Mouse (Mus musculus): ENCODE results near the gene Il17ra.

The Il17ra gene

GRCm38 (mm10) chr6:120505531-120505930 is 42.5 kb downstream of the Il17ra start:
- in situ Hi-C loops (cut with MboI; ENCODE audit: low sequenced_read_pairs): no loop called here

DNA sequence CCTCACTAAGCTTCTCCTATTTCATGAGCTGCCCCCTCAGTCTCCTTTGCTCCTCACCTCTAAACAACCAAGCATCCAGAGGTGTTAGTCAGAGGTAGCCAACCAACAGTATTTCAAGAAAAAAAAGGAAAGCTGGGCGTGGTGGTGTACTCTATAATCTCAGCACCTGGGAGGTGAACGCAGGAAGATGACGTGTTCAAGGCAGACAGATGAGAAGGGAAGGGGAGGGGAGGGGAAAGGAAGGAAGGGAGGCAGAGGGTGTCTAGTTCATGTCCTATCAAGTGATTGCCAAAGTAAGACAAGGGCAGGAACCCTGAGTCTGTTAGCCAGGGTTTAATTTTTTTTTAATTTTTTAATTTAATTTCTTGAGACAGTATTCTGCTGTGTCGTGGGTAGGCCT is 45.6 kb downstream of the Il17ra start:
- in situ Hi-C loops (cut with MboI; ENCODE audit: low sequenced_read_pairs): no loop called here

DNA sequence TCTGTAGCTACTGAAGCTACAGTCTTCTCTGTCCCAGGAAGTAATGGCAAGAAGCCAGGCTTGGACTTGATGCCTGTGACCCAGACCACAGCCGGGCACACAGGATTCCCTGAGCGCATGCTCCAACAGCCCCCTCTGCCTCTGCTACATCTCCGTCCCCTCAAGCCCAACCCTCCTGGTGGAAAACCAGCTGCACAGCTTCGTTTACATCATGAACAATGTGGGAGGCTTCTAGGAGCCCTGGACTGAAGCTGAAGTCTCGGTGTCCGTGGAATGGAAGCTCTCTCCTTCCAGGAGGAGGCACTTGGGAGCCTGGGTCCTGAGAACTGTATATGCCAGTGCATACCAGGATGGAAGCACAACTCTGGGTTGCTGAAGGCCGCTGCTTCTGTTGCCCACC is 46.9 kb downstream of the Il17ra start:
- in situ Hi-C loops (cut with MboI; ENCODE audit: low sequenced_read_pairs): no loop called here

GRCm38 (mm10) chr6:120510425-120510824 is 47.4 kb downstream of the Il17ra start:
- in situ Hi-C loops (cut with MboI; ENCODE audit: low sequenced_read_pairs): no loop called here

DNA sequence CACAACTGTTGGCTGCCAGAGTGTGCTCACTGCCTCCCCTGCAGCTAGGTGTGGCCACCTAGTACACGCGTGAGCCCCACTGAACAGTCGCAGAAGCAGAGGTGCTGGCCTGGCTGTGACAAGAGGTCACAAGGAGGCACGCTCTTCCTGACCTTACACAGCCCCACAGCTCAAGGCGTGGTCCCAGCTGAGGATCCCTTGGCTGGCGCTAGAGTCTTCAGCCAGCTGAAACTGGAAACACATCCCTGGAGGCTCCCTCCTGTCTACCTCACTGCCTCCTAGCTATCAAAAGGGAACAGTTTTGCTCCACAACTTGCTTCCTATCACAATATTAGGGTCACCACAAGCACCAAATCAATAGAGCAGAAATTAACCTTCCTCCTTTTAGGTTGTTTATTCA is 48.2 kb downstream of the Il17ra start:
- in situ Hi-C loops (cut with MboI; ENCODE audit: low sequenced_read_pairs): no loop called here

- in situ Hi-C loops (cut with MboI; ENCODE audit: low sequenced_read_pairs): no loop called here
These were observed 53.4 kb downstream of the Il17ra start for GRCm38 (mm10) chr6:120516422-120516821.

DNA sequence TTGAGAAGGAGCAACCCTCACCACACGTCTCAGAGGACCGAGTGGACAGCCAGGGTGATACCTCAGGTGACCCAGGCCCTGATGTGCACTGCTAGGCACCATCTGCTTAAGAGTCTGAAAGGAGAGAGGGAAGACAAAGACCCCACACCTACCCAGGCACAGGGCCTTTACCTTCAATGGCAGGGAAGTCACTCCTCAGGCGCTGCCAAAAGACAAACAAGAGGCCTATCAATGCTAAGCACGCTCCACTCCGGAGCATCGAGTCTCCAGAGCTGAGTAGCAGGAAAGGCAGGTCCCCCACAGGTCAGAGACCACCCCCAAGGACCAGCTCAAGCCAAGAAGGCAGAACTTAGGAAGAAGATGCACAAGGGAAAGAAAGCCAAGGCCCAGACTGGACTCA is 53.8 kb downstream of the Il17ra start:
- in situ Hi-C loops (cut with MboI; ENCODE audit: low sequenced_read_pairs): no loop called here

DNA sequence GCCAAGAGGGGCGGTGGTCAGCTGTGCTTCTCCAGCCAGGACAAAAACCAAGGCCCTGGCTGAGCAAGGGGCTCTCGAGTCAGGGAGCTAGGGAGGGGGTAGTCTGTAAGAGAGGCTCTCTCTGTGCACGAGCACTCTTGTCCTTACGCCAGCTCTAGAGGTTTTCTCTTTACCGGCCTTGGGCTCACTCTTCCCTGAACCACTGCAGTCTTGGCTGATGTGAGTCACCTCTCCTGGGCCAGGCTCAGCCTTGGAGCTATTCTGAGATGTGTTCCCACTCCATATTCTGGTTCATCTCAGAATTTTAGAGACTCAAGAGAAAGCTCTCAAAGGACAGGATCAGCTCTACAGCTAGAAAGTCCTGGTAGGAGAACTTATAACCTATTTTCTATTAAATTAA is 54.3 kb downstream of the Il17ra start:
- in situ Hi-C loops (cut with MboI; ENCODE audit: low sequenced_read_pairs): no loop called here

DNA sequence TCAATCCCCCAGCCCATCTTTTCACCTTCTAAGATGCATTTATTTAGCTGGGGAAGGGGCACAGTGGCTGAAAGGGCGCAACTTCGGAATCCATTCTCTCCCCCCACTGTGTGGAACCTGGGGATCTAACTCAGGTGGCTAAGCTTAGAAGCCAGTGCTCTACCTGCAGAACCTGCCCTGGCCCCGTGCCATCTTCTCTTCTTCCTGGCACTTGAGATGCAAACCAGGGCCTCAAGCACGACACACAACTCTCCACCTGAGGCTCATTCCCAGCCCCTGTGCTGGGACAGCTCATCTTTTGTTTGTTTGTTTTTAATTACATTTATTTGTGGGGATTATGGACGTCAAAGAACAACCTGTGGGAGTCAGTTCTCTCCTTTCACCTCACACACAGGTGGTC is 56.6 kb downstream of the Il17ra start:
- in situ Hi-C loops (cut with MboI; ENCODE audit: low sequenced_read_pairs): no loop called here

DNA sequence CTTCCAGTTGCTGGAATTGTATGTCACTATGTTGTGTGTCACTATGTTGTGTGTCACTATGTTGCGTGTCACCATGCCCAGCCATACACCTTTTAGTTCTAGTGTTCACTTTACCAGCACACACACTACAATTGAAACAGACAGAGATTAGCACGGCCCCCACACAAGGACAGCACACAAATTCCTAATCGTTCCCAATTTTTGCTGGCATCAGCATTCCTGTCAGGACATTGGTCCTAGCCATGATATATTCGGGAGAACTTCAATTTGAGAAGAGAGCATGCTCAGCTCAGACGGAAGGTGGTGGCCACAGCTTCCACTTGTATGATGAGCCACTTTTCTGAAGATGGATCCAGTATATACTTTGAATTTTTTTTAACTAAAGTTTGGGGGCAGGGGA is 61.7 kb downstream of the Il17ra start:
- in situ Hi-C loops (cut with MboI; ENCODE audit: low sequenced_read_pairs): no loop called here

- in situ Hi-C loops (cut with MboI; ENCODE audit: low sequenced_read_pairs): no loop called here
These were observed 66.1 kb downstream of the Il17ra start for GRCm38 (mm10) chr6:120529123-120529522.

DNA sequence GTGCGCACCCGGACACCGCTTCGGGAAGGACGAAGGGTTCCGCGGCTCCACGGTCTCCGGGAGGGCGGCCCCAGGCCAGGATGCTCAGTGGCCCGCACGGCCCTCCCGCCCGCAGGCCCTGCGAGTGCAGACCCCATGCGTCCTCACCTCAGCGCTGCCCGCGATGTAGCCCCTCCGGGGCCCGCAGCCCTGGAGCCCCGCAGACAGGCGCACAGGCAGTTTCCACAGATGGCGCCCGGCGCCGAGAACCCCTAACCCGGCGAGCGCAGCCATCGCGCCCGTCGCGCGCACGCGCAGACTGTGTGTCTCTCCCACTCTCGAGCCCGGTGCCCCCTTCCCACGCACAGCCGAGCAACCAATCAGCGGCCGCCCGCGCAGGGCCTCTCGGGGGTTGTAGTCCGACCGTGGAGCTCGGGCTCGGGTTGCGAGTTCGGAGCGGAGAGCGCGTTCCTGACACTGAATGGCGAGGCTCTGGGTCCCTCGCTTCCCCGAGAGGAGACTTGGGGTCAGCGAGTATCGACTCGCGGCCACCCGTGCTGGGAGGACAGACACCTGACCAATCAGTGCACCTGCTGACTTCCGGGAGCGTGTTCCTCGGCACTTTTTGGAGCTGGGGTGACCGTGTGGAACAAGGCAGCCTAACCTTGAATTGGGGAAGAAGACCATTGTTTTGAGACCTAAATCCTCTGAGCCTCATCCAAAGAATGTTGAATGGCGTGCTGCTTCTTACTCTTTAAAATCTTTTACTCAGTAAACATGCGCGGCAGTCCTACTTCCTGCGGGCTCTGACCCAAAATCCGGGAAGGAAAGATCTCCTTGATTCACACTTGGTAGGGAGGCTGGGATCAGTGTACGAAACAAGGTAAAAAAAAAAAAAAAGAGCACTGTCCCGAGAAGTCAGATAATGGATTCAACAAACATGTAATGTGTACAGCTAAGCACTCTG is 68.2 kb downstream of the Il17ra start, which contains the start of gene Hdhd5:
Gene Hdhd5, minus strand, starts transcription at position 300 of the 946 bp plus-strand sequence.
- in situ Hi-C loops (cut with MboI; ENCODE audit: low sequenced_read_pairs): loop anchor here (10.0 kb wide), 2 partner anchors 144 to 204 kb away; no protein-coding TSS in a partner anchor

DNA sequence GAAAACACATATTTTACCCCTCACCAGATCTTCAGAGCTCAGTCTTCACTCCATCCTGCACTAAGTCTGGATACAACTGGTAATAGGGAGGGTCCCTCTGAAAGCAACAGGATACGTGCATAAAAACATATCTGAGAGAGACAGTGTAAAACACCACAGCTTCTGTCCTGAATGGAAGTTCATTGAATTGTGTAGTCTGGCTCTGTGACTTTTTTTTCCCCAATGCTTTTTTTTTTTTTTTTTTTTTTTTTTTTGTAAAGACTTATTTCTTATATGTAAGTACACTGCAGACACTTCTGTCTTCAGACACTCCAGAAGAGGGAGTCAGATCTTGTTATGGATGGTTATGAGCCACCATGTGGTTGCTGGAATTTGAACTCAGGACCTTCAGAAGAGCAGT is 69.5 kb downstream of the Il17ra start:
- in situ Hi-C loops (cut with MboI; ENCODE audit: low sequenced_read_pairs): loop anchor here (10.0 kb wide), 2 partner anchors 142 to 202 kb away; no protein-coding TSS in a partner anchor

DNA sequence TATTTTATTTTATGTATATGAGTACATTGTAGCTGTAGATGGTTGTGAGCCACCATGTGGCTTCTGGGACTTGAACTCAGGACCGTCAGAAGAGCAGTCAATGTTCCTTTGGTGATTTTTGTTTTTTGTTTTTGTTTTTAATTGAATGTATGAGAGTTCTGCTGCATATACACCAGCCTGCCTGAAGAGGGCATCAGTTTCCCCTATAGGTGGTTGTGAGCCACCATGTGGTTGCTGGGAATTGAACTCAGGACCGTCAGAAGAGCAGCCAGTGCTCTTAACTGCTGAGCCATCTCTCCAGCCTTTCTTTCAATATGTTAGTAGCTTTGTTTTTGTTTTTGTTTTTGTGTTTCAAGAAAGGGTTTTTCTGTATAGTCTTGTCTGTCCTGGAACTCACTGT is 73.3 kb downstream of the Il17ra start:
- in situ Hi-C loops (cut with MboI; ENCODE audit: low sequenced_read_pairs): loop anchor here (10.0 kb wide), 2 partner anchors 138 to 198 kb away; no protein-coding TSS in a partner anchor
